Mouse (Mus musculus) layer of hippocampus, adult 6 months (tissue): ENCODE measurements around the gene Mtx3. TPM values are rescaled to one million over a fixed set of nuclear protein-coding genes. Genes with fewer than 3 reads are reported as not detected.

Experiments used
- long read RNA-seq, 2 experiments: library from polyadenylated mRNA; unstranded; transcript quantifications; one replicate each; pipeline ENCODE4 v2.0.0; 2019 to 2020
- polyA plus RNA-seq: library from polyadenylated mRNA; unstranded; fragments of <200 nt; fragmentation: Nextera tagmentation; gene quantifications from 2 replicates; pipeline ENCODE4 v1.2.3, GENCODE M21; 2021

The Mtx3 gene
- 1.5 and 2.2 TPM in 2 replicates for polyA plus RNA-seq
- long read RNA-seq, experiment 1, partial matches to known transcripts, result 0 of 10 reads
- long read RNA-seq, experiment 1, other reads (novel, unspliced or antisense), result 10 of 10 reads
- long read RNA-seq, experiment 2, partial matches to known transcripts, result 0 of 11 reads
- long read RNA-seq, experiment 2, other reads (novel, unspliced or antisense), result 11 of 11 reads

DNA sequence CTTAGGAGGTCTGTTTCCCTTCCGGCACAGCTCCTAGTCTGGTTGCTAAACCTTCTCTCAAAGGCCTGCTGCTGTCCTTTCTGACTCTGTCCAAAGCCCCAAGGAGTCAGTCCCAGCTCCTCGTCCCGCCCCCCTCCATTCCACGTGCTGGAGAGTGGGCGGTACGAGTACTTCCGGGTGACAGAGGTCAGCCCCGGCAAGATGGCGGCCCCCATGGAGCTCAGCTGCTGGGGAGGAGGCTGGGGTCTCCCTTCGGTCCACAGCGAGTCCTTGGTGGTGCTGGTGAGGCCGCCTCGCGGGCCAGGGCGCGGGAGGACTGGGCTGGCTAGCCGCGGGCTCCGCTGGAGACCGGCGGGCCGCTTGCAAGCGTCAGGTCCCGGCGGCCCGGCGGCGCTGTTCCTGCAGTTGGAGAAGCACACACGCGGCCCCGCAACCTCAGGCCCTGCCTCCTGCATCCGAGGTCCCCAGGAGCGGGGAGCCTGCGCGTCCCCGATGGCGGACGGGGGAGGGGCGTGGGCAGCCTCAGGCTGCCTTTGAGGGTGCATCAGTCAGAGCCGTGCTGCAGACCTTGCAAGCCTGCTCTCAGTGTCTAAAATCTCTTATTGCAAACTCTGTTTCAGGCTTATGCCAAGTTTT is at the start of gene Mtx3:
Gene Mtx3 (plus strand): TSS at position 175 of the 636 bp plus-strand sequence.

Other genes starting within 250 kb of the Mtx3 start
- 10.4 and 12.3 TPM in 2 replicates for gene Serinc5, start 233.7 kb upstream of the Mtx3 start, polyA plus RNA-seq
- 10.1 and 10.9 TPM in 2 replicates for gene Thbs4, start 49.9 kb upstream of the Mtx3 start, polyA plus RNA-seq